Mouse (Mus musculus) adrenal gland, postnatal 4 days (tissue): ENCODE data around the gene Slc25a47. TPM values are rescaled to one million over a fixed set of nuclear protein-coding genes. Genes with fewer than 3 reads are reported as not detected.

ENCODE experiments used
- DNase-seq, 2 experiments: peaks; one replicate each; pipeline ENCODE4 v3.0.0; 2021 to 2022; ENCODE audit warnings: low spot score in 2 of 2, mixed read lengths in 2 of 2
- long read RNA-seq, 2 experiments: library from polyadenylated mRNA; stranded (forward); transcript quantifications; one replicate each; pipeline ENCODE4 v2.0.0; 2021
- total RNA-seq, 2 experiments: library from RNA; stranded (reverse); gene quantifications; 2 replicates each; pipeline ENCODE4 v1.2.3; 2021

Gene Slc25a47
- total RNA-seq, result 10 to 100 TPM; 14.1 to 44.8 TPM
- long read RNA-seq, experiment 1, transcript Slc25a47-201 (6 exons, 1,580 nt), result major isoform, 93 of 103 reads
- long read RNA-seq, experiment 1, partial matches to known transcripts, result 4 of 103 reads
- long read RNA-seq, experiment 1, other reads (novel, unspliced or antisense), result 6 of 103 reads
- long read RNA-seq, experiment 2, partial matches to known transcripts, result 0 of 3 reads
- long read RNA-seq, experiment 2, other reads (novel, unspliced or antisense), result 1 of 3 reads

- DNase-seq, result peak; percentile 92 to 93
Observed at GRCm38 (mm10) chr12:108835840-108836409, at the start of gene Slc25a47, which contains the start of gene Slc25a29. Gene Slc25a47 (plus strand): TSS chr12:108836046. Gene Slc25a29 (minus strand): TSS chr12:108835883.

- DNase-seq, result no peak
Observed at GRCm38 (mm10) chr12:108787329-108787728, 48.5 kb upstream of the Slc25a47 start.

- DNase-seq, result peak; percentile 59 to 73
Observed at GRCm38 (mm10) chr12:108792152-108792545, 43.7 kb upstream of the Slc25a47 start.

GRCm38 (mm10) chr12:108792546-108793452 is 43.0 kb upstream of the Slc25a47 start, which contains the start of gene Yy1:
Gene Yy1 (plus strand): TSS chr12:108792973.
- peak; percentile 96 to 98 for DNase-seq

- DNase-seq, result peak in 1 of 2 experiments; percentile 14
Observed at GRCm38 (mm10) chr12:108793453-108793941, 42.3 kb upstream of the Slc25a47 start.

- peak; percentile 54 to 63 for DNase-seq
Observed at GRCm38 (mm10) chr12:108794078-108794711, 41.7 kb upstream of the Slc25a47 start.

GRCm38 (mm10) chr12:108794979-108795537 is 40.8 kb upstream of the Slc25a47 start:
- no peak for DNase-seq

- no peak for DNase-seq
Observed at GRCm38 (mm10) chr12:108801613-108802012, 34.2 kb upstream of the Slc25a47 start.

GRCm38 (mm10) chr12:108804388-108804787 is 31.5 kb upstream of the Slc25a47 start:
- no peak for DNase-seq

- DNase-seq, result no peak
Observed at GRCm38 (mm10) chr12:108808465-108808864, 27.4 kb upstream of the Slc25a47 start.

GRCm38 (mm10) chr12:108809771-108810170 is 26.1 kb upstream of the Slc25a47 start:
- DNase-seq, result no peak

- no peak for DNase-seq
Observed at GRCm38 (mm10) chr12:108810309-108810708, 25.5 kb upstream of the Slc25a47 start.

GRCm38 (mm10) chr12:108811133-108811532 is 24.7 kb upstream of the Slc25a47 start:
- DNase-seq, result no peak

GRCm38 (mm10) chr12:108812463-108812862 is 23.4 kb upstream of the Slc25a47 start:
- DNase-seq, result no peak

GRCm38 (mm10) chr12:108814470-108814869 is 21.4 kb upstream of the Slc25a47 start:
- no peak for DNase-seq

- no peak for DNase-seq
Observed at GRCm38 (mm10) chr12:108816569-108816968, 19.3 kb upstream of the Slc25a47 start.

- DNase-seq, result no peak
Observed at GRCm38 (mm10) chr12:108820461-108820860, 15.4 kb upstream of the Slc25a47 start.

GRCm38 (mm10) chr12:108823036-108823435 is 12.8 kb upstream of the Slc25a47 start:
- no peak for DNase-seq

- no peak for DNase-seq
Observed at GRCm38 (mm10) chr12:108824225-108824874, 11.5 kb upstream of the Slc25a47 start.

- no peak for DNase-seq
Observed at GRCm38 (mm10) chr12:108825561-108826224, 10.2 kb upstream of the Slc25a47 start.
